Mouse (Mus musculus) heart, adult 2 months (tissue): ENCODE data around the gene Cemip2.

ENCODE experiments used
- CTCF ChIP-seq: fragments of 200-600 bp; IDR thresholded peaks from 2 replicates; pipeline ENCODE4 v1.8.1; 2022; ENCODE audit warnings: antibody characterized with exemption, mild to moderate bottlenecking, moderate library complexity
- POLR2A ChIP-seq: fragments of 200-500 bp; IDR thresholded peaks from 2 replicates; pipeline ENCODE4 v1.6.1; 2011; ENCODE audit warnings: mild to moderate bottlenecking, low read depth, low read length, control low read depth; ENCODE audit not compliant: insufficient read depth

DNA sequence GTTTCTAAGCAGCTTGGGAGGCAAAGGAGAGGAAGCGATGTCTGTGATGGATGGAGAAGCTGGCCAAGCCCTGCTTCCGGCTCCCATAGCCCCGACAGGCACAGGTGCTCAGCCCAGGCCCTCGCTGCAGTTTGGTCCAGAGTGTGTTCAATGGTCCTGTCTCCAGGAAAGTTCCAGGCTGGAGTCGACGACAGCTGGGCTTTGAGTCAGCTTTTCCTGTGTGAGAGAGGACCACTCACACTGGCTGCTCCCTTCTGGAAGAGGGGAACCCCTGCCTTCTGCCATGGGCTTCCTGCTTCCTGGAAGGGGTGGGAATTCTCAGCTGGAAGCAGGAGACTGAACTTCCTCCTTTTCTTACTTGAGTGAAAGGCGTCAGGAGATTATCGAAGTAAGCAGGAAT, 26.3 kb downstream of the Cemip2 start:
- no peak for TF ChIP-seq POLR2A
- TF ChIP-seq CTCF = no peak
